Mouse (Mus musculus) kidney, adult 9 months (tissue): ENCODE data around the gene Hebp1.
A peak's percentile ranks its signal among the peaks of the same experiment; 100 is the strongest.

Experiments used
- DNase-seq: peaks from one replicate; pipeline ENCODE4 v3.0.0; 2022

The Hebp1 gene

GRCm38 (mm10) chr6:135107014-135107413 is 90.8 kb downstream of the Hebp1 start:
- DNase-seq, result no peak

GRCm38 (mm10) chr6:135102736-135103303 is 95.0 kb downstream of the Hebp1 start:
- no peak for DNase-seq

GRCm38 (mm10) chr6:135100787-135101472 is 96.9 kb downstream of the Hebp1 start:
- no peak for DNase-seq

GRCm38 (mm10) chr6:135092798-135093470 is 104.9 kb downstream of the Hebp1 start:
- DNase-seq, result no peak

GRCm38 (mm10) chr6:135090661-135091060 is 107.2 kb downstream of the Hebp1 start:
- no peak for DNase-seq

GRCm38 (mm10) chr6:135089786-135090185 is 108.0 kb downstream of the Hebp1 start:
- no peak for DNase-seq

GRCm38 (mm10) chr6:135087721-135088451 is 109.9 kb downstream of the Hebp1 start:
- peak; percentile 82 for DNase-seq
